Mouse (Mus musculus) forebrain, postnatal 0 days (tissue): ENCODE data around the gene Psme2. TPM values are rescaled to one million over a fixed set of nuclear protein-coding genes. Genes with fewer than 3 reads are reported as not detected.
A peak's percentile ranks its signal among the peaks of the same experiment; 100 is the strongest.

ENCODE experiments used
- ATAC-seq: fragments of 200-750 bp; cut with Nextera tagmentation; 2 replicates; pipeline ENCODE4 v1.8.0; 2017; ENCODE audit warnings: mild to moderate bottlenecking, moderate library complexity
- DNase-seq: peaks from one replicate; pipeline ENCODE4 v3.0.0-alpha.2; 2015
- H3K27ac ChIP-seq: fragments of 300-500 bp; sonication (generic); 2 replicates; pipeline ENCODE4 v1.5.1; 2014; ENCODE audit warnings: low read depth, mild to moderate bottlenecking, antibody characterized with exemption, low read length, moderate library complexity, mixed read lengths
- H3K27me3 ChIP-seq: fragments of 300-500 bp; sonication (generic); 2 replicates; pipeline ENCODE4 v1.6.1; 2014; ENCODE audit warnings: mild to moderate bottlenecking, low read length, mixed read lengths; ENCODE audit not compliant: insufficient read depth
- H3K36me3 ChIP-seq: fragments of 300-500 bp; sonication (generic); 2 replicates; pipeline ENCODE4 v1.6.1; 2014; ENCODE audit warnings: mild to moderate bottlenecking, moderate library complexity; ENCODE audit not compliant: insufficient read depth
- H3K4me1 ChIP-seq: fragments of 300-500 bp; sonication (generic); 2 replicates; pipeline ENCODE4 v1.6.1; 2014; ENCODE audit warnings: antibody characterized with exemption; ENCODE audit not compliant: insufficient read depth
- H3K4me2 ChIP-seq: fragments of 300-500 bp; sonication (generic); 2 replicates; pipeline ENCODE4 v1.6.1; 2014; ENCODE audit warnings: low read depth, mild to moderate bottlenecking, moderate library complexity
- H3K4me3 ChIP-seq: fragments of 300-500 bp; sonication (generic); 2 replicates; pipeline ENCODE4 v1.5.1; 2014; ENCODE audit warnings: low read depth, low read length, mixed read lengths
- H3K9ac ChIP-seq: fragments of 300-500 bp; sonication (generic); 2 replicates; pipeline ENCODE4 v1.6.1; 2014; ENCODE audit warnings: mild to moderate bottlenecking
- H3K9me3 ChIP-seq: fragments of 300-500 bp; sonication (generic); 2 replicates; pipeline ENCODE4 v1.6.1; 2016; ENCODE audit warnings: low read length
- CTCF ChIP-seq: sonication (generic); IDR thresholded peaks from 2 replicates; pipeline ENCODE4 v1.5.1; 2016; ENCODE audit warnings: antibody characterized with exemption, control low read depth, low read depth
- WGBS: fragments of 180-500 bp; shearing (Covaris S2); extraction: QIAGEN DNeasy Blood & Tissue Kit; methylation state at CpG from one replicate; pipeline ENCODE4 v1.1.7; 2014; 5-methylcytosine and 5-hydroxymethylcytosine counted together
- polyA plus RNA-seq: library from polyadenylated mRNA; unstranded; fragments of >200 nt; fragmentation: Nextera tagmentation; extraction: Ambion mirVana; gene quantifications from 2 replicates; pipeline ENCODE4 v1.2.1, GENCODE M21; 2015
- total RNA-seq: library from RNA; depleted of rRNA; stranded (reverse); fragments of >200 nt; gene quantifications from 2 replicates; pipeline ENCODE4 v1.2.3, GENCODE M21; 2014

Psme2 gene
- total and polyA plus RNA-seq, 2 experiments from 2014 or later, result 76.2 to 171 TPM

DNA sequence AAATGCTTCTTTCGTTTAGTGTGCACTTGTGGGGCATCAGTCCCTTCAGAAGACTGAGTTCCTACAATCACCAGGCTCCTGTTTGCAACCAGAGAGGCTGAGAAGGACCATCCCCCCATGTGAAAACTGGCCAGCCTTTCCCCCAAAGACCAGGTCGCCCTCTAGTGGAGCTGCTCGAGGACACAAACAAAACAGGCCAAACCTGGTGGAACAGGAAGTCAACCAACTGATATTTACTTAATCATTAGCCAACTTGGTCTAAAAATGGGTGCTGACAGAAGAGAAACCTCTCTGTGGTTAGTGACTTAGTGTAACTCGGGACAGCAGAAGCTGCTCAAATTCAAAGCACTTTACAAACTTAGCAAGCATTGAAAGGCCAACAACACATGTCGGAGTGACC, 33.9 kb downstream of the Psme2 start:
- H3K9me3 ChIP-seq, result no peaks in the 10 kb centered on the region
- no peak overlapping the region for H3K4me3 ChIP-seq
- whole genome bisulfite sequencing, result 26% methylated on average over 5 of the region's 5 CpGs
- no peak overlapping the region for H3K27ac ChIP-seq
- H3K9ac ChIP-seq, result no peak overlapping the region
- H3K4me1 ChIP-seq, result peaks cover 9% of the 10 kb centered on the region
- peak; percentile 83 for TF ChIP-seq CTCF
- H3K36me3 ChIP-seq, result no peaks in the 10 kb centered on the region
- no peak for ATAC-seq
- H3K4me2 ChIP-seq, result no peak overlapping the region
- no peaks in the 10 kb centered on the region for H3K27me3 ChIP-seq
- DNase-seq, result peak; percentile 75

DNA sequence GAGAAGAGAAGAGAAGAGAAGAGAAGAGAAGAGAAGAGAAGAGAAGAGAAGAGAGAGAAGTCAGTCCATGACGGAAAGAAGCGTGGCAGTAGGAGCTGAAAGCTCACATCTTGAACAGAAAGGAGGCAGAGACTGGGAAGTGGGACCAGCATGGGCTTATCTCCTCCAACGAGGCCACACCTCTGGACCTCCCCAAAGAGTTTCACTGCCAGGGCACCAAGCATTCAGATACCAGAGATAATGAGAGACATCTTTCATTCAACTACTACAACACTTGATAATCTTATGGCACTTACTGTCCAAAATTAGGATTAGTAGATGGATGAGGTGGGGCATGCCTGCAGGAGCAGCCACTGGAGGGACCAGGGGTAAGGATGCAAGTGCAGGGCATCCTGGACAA, 35.1 kb downstream of the Psme2 start:
- TF ChIP-seq CTCF, result no peak
- ATAC-seq, result no peak
- H3K27ac ChIP-seq, result no peak overlapping the region
- no peaks in the 10 kb centered on the region for H3K36me3 ChIP-seq
- H3K4me3 ChIP-seq, result no peak overlapping the region
- no peaks in the 10 kb centered on the region for H3K9me3 ChIP-seq
- H3K27me3 ChIP-seq, result no peaks in the 10 kb centered on the region
- DNase-seq, result no peak
- H3K4me1 ChIP-seq, result no peaks in the 10 kb centered on the region
- no peak overlapping the region for H3K4me2 ChIP-seq
- no peak overlapping the region for H3K9ac ChIP-seq
- 79% methylated on average over 3 of the region's 3 CpGs for WGBS

DNA sequence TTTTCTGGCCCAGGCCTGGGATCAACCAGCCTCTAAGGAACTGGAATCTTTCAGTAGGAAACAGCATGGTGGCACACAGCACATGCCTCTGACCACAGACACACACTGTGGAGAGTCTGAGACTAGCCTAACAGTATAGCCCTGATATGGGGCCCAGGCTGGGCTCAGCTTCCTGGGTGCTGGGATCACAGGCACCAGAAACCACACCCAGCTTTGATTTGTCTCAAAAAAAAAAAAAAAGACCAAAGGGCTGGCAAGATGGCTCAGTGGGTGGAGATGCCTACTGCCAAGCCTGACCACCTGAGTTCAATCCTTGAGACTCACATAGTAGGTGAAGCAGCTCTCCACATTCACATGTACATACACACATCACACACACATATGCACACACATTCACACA, 36.3 kb downstream of the Psme2 start:
- Histone ChIP-seq H3K27me3 (no peaks in the 10 kb centered on the region), H3K4me3 (no peak overlapping the region), H3K36me3 (no peaks in the 10 kb centered on the region), H3K27ac (no peak overlapping the region), H3K9ac (no peak overlapping the region), H3K4me1 (no peaks in the 10 kb centered on the region), H3K4me2 (no peak overlapping the region), H3K9me3 (no peaks in the 10 kb centered on the region)
- no peak for DNase-seq
- ATAC-seq, result no peak
- TF ChIP-seq CTCF, result no peak

DNA sequence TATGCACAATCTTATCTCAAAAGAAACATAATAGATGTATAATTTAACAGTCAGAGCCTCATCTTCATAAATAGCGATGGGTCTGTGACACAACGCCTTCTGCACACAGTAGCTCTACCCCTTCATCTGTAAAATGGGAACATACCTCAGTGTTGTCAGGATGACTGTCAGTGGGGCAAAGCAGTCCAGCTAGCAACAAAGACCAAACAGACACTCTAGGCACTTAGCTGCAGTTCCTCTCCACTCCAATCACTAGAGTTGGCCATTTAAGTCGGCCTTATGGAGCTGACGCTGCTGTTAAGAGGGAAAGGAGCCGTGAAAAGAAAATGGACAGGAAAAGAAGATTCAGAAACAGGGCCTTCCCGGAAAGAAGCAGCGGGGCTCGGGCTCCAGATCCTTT, 39.1 kb downstream of the Psme2 start:
- ATAC-seq, result no peak
- Histone ChIP-seq H3K27me3 (no peaks in the 10 kb centered on the region), H3K9ac (no peak overlapping the region), H3K4me1 (no peaks in the 10 kb centered on the region), H3K4me3 (no peak overlapping the region), H3K36me3 (peaks cover 18% of the 10 kb centered on the region), H3K27ac (no peak overlapping the region), H3K9me3 (no peaks in the 10 kb centered on the region), H3K4me2 (no peak overlapping the region)
- DNase-seq, result no peak
- TF ChIP-seq CTCF, result no peak
- 91% methylated on average over 8 of the region's 8 CpGs for WGBS

DNA sequence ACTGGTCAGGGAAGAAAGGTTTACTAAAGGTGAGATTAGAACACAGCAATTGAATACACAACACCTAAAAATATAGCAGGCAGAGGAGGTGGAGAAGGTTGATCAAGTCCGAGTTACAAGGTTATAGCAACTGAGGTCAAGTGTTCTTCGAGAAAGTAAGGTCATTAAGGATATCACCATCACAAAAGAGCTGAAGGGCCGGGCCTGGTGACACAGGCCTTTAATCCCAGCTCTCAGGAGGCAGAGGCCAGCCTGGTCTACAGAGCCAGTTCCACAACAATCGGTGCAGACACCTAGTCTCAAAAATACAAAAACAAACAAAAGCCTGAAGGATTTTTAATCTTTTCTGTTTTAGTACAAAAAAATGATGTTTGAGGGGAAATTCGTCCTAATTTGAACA, 39.6 kb downstream of the Psme2 start:
- Histone ChIP-seq H3K4me1 (no peaks in the 10 kb centered on the region), H3K36me3 (peaks cover 20% of the 10 kb centered on the region), H3K27ac (no peak overlapping the region), H3K27me3 (no peaks in the 10 kb centered on the region), H3K4me2 (no peak overlapping the region), H3K9ac (no peak overlapping the region), H3K9me3 (no peaks in the 10 kb centered on the region), H3K4me3 (no peak overlapping the region)
- ATAC-seq, result no peak
- 67% methylated on average over 5 of the region's 5 CpGs for WGBS
- no peak for TF ChIP-seq CTCF
- DNase-seq, result no peak

DNA sequence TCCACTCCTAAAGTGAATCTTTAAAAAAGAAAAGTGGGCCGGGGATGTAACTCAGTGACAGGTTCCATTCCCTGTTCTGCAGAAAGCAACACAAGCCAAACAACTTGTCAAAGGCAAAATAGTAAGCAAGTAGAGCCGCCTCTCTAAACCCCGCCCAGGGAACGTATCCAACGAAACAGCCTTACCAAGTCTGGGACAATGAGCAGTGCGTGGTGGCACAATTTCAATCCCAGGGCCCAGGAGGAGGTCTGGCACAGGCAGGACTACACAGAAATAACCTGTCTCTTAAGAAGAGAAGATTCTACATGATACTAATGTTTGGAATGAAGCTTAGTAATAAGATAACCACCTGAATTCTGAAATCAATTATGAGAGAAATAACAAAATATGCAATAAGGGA, 40.7 kb downstream of the Psme2 start:
- TF ChIP-seq CTCF, result no peak
- Histone ChIP-seq H3K4me2 (no peak overlapping the region), H3K9me3 (no peaks in the 10 kb centered on the region), H3K4me1 (no peaks in the 10 kb centered on the region), H3K27me3 (no peaks in the 10 kb centered on the region), H3K4me3 (no peak overlapping the region), H3K27ac (no peak overlapping the region), H3K36me3 (peaks cover 24% of the 10 kb centered on the region), H3K9ac (no peak overlapping the region)
- ATAC-seq, result no peak
- no peak for DNase-seq
- 67% methylated on average over 6 of the region's 6 CpGs for WGBS

DNA sequence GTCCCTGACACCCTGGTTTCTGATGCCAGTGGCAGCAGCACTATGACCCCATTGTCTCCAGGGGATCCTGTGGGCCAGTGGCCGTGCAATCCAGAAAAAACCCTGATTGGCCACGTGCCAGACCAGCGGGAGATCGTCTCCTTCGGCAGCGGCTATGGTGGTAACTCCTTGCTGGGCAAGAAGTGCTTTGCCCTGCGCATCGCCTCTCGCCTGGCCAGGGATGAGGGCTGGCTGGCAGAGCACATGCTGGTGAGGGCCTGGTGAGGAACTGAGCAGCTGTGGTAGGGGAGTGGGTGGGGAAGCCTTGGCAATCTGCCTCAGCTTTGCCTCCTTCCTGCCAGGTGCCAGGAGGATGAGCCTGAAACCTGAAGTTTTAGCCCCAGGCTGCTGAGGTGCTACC, 46.6 kb downstream of the Psme2 start:
- ATAC-seq (no peak), DNase-seq (no peak)
- Histone ChIP-seq H3K9ac (no peak overlapping the region), H3K4me1 (peaks cover 11% of the 10 kb centered on the region), H3K36me3 (peaks cover 27% of the 10 kb centered on the region), H3K27me3 (no peaks in the 10 kb centered on the region), H3K4me3 (no peak overlapping the region), H3K27ac (no peak overlapping the region), H3K9me3 (no peaks in the 10 kb centered on the region), H3K4me2 (no peak overlapping the region)
- no peak for TF ChIP-seq CTCF
- WGBS, result 48% methylated on average over 9 of the region's 9 CpGs

DNA sequence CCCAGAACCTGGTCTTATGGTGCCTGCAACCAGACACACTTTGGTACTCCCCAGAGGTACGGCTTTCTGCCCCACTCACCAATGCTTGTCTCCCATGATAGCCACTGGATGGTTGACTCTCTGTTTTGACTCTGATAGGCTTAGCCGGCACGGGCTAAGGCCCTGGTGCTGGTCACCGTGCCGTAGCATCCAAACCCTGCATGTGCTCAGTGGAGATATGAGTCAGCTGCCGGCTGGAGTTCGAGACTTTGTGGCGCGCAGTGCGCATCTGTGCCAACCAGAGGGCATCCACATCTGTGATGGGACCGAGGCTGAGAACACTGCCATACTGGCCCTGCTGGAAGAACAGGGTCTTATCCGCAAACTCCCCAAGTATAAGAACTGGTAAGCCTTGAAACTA, 48.6 kb downstream of the Psme2 start:
- Histone ChIP-seq H3K4me3 (no peak overlapping the region), H3K27me3 (no peaks in the 10 kb centered on the region), H3K9ac (no peak overlapping the region), H3K9me3 (no peaks in the 10 kb centered on the region), H3K27ac (no peak overlapping the region), H3K36me3 (peaks cover 11% of the 10 kb centered on the region; the same call in 1 of the 2 replicates), H3K4me1 (peaks cover 11% of the 10 kb centered on the region), H3K4me2 (no peak overlapping the region)
- ATAC-seq, result no peak
- TF ChIP-seq CTCF, result no peak
- DNase-seq, result no peak
- WGBS, result 95% methylated on average over 12 of the region's 12 CpGs
